Mouse (Mus musculus) urinary bladder, postnatal 10 days (tissue): ENCODE results near the gene Bud23.
"Not testable (repeated sequence)": the region's sequence is repeated elsewhere in the genome, so short reads cannot be mapped to it uniquely, and the experiment has no call there.

ENCODE experiments used
- DNase-seq: peaks from one replicate; pipeline ENCODE4 v3.0.0; 2022; ENCODE audit warnings: low spot score

Bud23 gene

GRCm38 (mm10) chr5:135064909-135065446 is at the start of gene Bud23:
Gene Bud23, minus strand, starts transcription at chr5:135064959.
- not testable (repeated sequence) for DNase-seq

GRCm38 (mm10) chr5:135113782-135114181 is 49.0 kb upstream of the Bud23 start:
- no peak for DNase-seq

GRCm38 (mm10) chr5:135109976-135110375 is 45.2 kb upstream of the Bud23 start:
- no peak for DNase-seq

GRCm38 (mm10) chr5:135109426-135109825 is 44.7 kb upstream of the Bud23 start:
- DNase-seq = no peak

- no peak for DNase-seq
These were observed 44.3 kb upstream of the Bud23 start for GRCm38 (mm10) chr5:135109017-135109416.

GRCm38 (mm10) chr5:135107521-135108501 is 43.1 kb upstream of the Bud23 start:
- no peak for DNase-seq

- no peak for DNase-seq
These were observed 42.0 kb upstream of the Bud23 start for GRCm38 (mm10) chr5:135106758-135107256.

GRCm38 (mm10) chr5:135103999-135104660 is 39.4 kb upstream of the Bud23 start:
- DNase-seq = no peak

GRCm38 (mm10) chr5:135100981-135101380 is 36.2 kb upstream of the Bud23 start:
- no peak for DNase-seq

- no peak for DNase-seq
These were observed 24.9 kb upstream of the Bud23 start, which contains the start of gene Mlxipl for GRCm38 (mm10) chr5:135089653-135090052. Gene Mlxipl, plus strand, starts transcription at chr5:135089890.

GRCm38 (mm10) chr5:135086871-135087270 is 22.1 kb upstream of the Bud23 start:
- DNase-seq = no peak

- DNase-seq = no peak
These were observed 15.8 kb upstream of the Bud23 start for GRCm38 (mm10) chr5:135080539-135080938.

- no peak for DNase-seq
These were observed 14.8 kb upstream of the Bud23 start for GRCm38 (mm10) chr5:135079578-135079977.

GRCm38 (mm10) chr5:135078482-135078810 is 13.7 kb upstream of the Bud23 start:
- DNase-seq = no peak

GRCm38 (mm10) chr5:135077564-135078481 is 13.1 kb upstream of the Bud23 start, which contains the start of gene Vps37d:
Gene Vps37d, minus strand, starts transcription at chr5:135078266.
- peak; percentile 83 for DNase-seq

GRCm38 (mm10) chr5:135076931-135077505 is 12.3 kb upstream of the Bud23 start:
- no peak for DNase-seq

- no peak for DNase-seq
These were observed 11.6 kb upstream of the Bud23 start for GRCm38 (mm10) chr5:135076368-135076767.

- no peak for DNase-seq
These were observed 10.9 kb upstream of the Bud23 start for GRCm38 (mm10) chr5:135075655-135076054.

- no peak for DNase-seq
These were observed 8.8 kb upstream of the Bud23 start for GRCm38 (mm10) chr5:135073349-135074150.

GRCm38 (mm10) chr5:135072720-135073119 is 8.0 kb upstream of the Bud23 start:
- DNase-seq = no peak
